21 mouse cellular contexts compared by ENCODE assay signal in genomic region chr12:52445731-52446130, GRCm38 (mm10). TPM values are rescaled to one million over a fixed set of nuclear protein-coding genes. Genes with fewer than 3 reads are reported as not detected.
DNase-seq lines count a peak whose midpoint lies in the region; ATAC-seq and TF ChIP-seq lines count a peak whose summit lies in the region.
"Had no signal": no experiment of that assay in that cellular context is flagged by ENCODE, and none has a peak within 500 bp of the region (broad histone marks: within the 10 kb centered on the region; RNA-seq: fewer than 3 reads in every experiment).

No protein-coding gene starts in this region.

- no peak overlapping the region for H3K4me2 ChIP-seq in liver, embryonic 12.5 days
- no peak overlapping the region for H3K4me2 ChIP-seq in liver, embryonic 11.5 days
- no peak overlapping the region for H3K4me2 ChIP-seq in kidney, embryonic 15.5 days
- H3K4me2 ChIP-seq in liver, embryonic 15.5 days = no peak overlapping the region
- no peak overlapping the region for H3K4me2 ChIP-seq in midbrain, postnatal 0 days (ENCODE audit: low read depth, low read length, poor library complexity, severe bottlenecking)
- no peak overlapping the region for H3K4me2 ChIP-seq in forebrain, embryonic 13.5 days
- H3K4me2 ChIP-seq: heart, embryonic 15.5 days; midbrain, embryonic 12.5 days had no signal

- no peaks in the 10 kb centered on the region for H3K27me3 ChIP-seq in liver, embryonic 12.5 days (replicated peaks)
- no peaks in the 10 kb centered on the region for H3K27me3 ChIP-seq in liver, embryonic 11.5 days (replicated peaks; ENCODE audit: control insufficient read depth, insufficient read depth, low read length)
- no peaks in the 10 kb centered on the region for H3K27me3 ChIP-seq in kidney, embryonic 15.5 days
- H3K27me3 ChIP-seq in liver, embryonic 15.5 days = no peaks in the 10 kb centered on the region
- H3K27me3 ChIP-seq in midbrain, postnatal 0 days (ENCODE audit: insufficient read depth, low read length) = no peaks in the 10 kb centered on the region
- no peaks in the 10 kb centered on the region for H3K27me3 ChIP-seq in forebrain, embryonic 13.5 days
- H3K27me3 ChIP-seq: heart, embryonic 15.5 days; midbrain, embryonic 12.5 days had no signal

- 46% methylated on average over 2 of the region's 2 CpGs for WGBS in liver, embryonic 12.5 days (ENCODE audit: insufficient replicate concordance)
- 48% methylated on average over 2 of the region's 2 CpGs for WGBS in liver, embryonic 11.5 days
- WGBS in kidney, embryonic 15.5 days = 45% methylated on average over 2 of the region's 2 CpGs
- WGBS in liver, embryonic 15.5 days (ENCODE audit: insufficient replicate concordance) = 28% methylated on average over 2 of the region's 2 CpGs
- 54% methylated on average over 2 of the region's 2 CpGs for whole genome bisulfite sequencing in midbrain, postnatal 0 days
- 44% methylated on average over 2 of the region's 2 CpGs for WGBS in forebrain, embryonic 13.5 days

- no peaks in the 10 kb centered on the region for H3K36me3 ChIP-seq in liver, embryonic 12.5 days
- H3K36me3 ChIP-seq in liver, embryonic 11.5 days (ENCODE audit: control insufficient read depth, insufficient read depth, low read length) = no peaks in the 10 kb centered on the region
- H3K36me3 ChIP-seq in kidney, embryonic 15.5 days = no peaks in the 10 kb centered on the region
- no peaks in the 10 kb centered on the region for H3K36me3 ChIP-seq in liver, embryonic 15.5 days (replicated peaks)
- H3K36me3 ChIP-seq in midbrain, postnatal 0 days (ENCODE audit: insufficient read depth, low read length) = no peaks in the 10 kb centered on the region
- no peaks in the 10 kb centered on the region for H3K36me3 ChIP-seq in forebrain, embryonic 13.5 days (ENCODE audit: poor library complexity, severe bottlenecking)
- H3K36me3 ChIP-seq: embryonic facial prominence, embryonic 10.5 days; heart, embryonic 15.5 days; hindbrain, embryonic 10.5 days; midbrain, embryonic 12.5 days had no signal

- ATAC-seq in liver, embryonic 12.5 days = no peak
- ATAC-seq in liver, embryonic 11.5 days (replicated peaks; ENCODE audit: low FRiP score) = no peak
- ATAC-seq in kidney, embryonic 15.5 days (replicated peaks; ENCODE audit: low FRiP score) = no peak
- ATAC-seq in liver, embryonic 15.5 days (ENCODE audit: insufficient read depth) = 0 out of 2 replicates have a peak, but pooled peaks have one; percentile 31
- no peak for ATAC-seq in midbrain, postnatal 0 days (ENCODE audit: low FRiP score)
- no peak for ATAC-seq in forebrain, embryonic 13.5 days

- no peaks in the 10 kb centered on the region; the same call in 1 of the 2 replicates for H3K4me1 ChIP-seq in liver, embryonic 12.5 days
- no peaks in the 10 kb centered on the region for H3K4me1 ChIP-seq in liver, embryonic 11.5 days (replicated peaks; ENCODE audit: control insufficient read depth, insufficient read depth, low read length)
- peaks cover 15% of the 10 kb centered on the region for H3K4me1 ChIP-seq in kidney, embryonic 15.5 days
- peaks cover 2% of the 10 kb centered on the region; the same call in 1 of the 2 replicates for H3K4me1 ChIP-seq in liver, embryonic 15.5 days (replicated peaks)
- no peaks in the 10 kb centered on the region; the same call in 1 of the 2 replicates for H3K4me1 ChIP-seq in midbrain, postnatal 0 days (ENCODE audit: insufficient read depth, low read length)
- H3K4me1 ChIP-seq in forebrain, embryonic 13.5 days = peaks cover 6% of the 10 kb centered on the region
- H3K4me1 ChIP-seq: hindbrain, embryonic 10.5 days had no signal

- 0 out of 2 replicates have a peak overlapping the region, but pooled peaks have one; percentile 30 for H3K27ac ChIP-seq in liver, embryonic 12.5 days
- H3K27ac ChIP-seq in liver, embryonic 11.5 days (ENCODE audit: low read depth, low read length) = no peak overlapping the region
- H3K27ac ChIP-seq in kidney, embryonic 15.5 days = peak overlapping the region; percentile 77
- peak overlapping the region; percentile 77 for H3K27ac ChIP-seq in liver, embryonic 15.5 days (replicated peaks)
- no peak overlapping the region for H3K27ac ChIP-seq in midbrain, postnatal 0 days (ENCODE audit: low read depth, low read length)
- H3K27ac ChIP-seq in forebrain, embryonic 13.5 days = no peak overlapping the region
- H3K27ac ChIP-seq: embryonic facial prominence, embryonic 10.5 days; gastrocnemius, adult 2 months; heart, embryonic 15.5 days; hindbrain, embryonic 10.5 days; liver, embryonic 14.5 days; macrophage; midbrain, embryonic 12.5 days had no signal

- H3K9ac ChIP-seq in liver, embryonic 12.5 days = no peak overlapping the region
- no peak overlapping the region for H3K9ac ChIP-seq in liver, embryonic 11.5 days (ENCODE audit: low read depth, low read length)
- no peak overlapping the region for H3K9ac ChIP-seq in kidney, embryonic 15.5 days
- H3K9ac ChIP-seq in liver, embryonic 15.5 days = no peak overlapping the region
- H3K9ac ChIP-seq in midbrain, postnatal 0 days (replicated peaks; ENCODE audit: low read length, poor library complexity, severe bottlenecking) = no peak overlapping the region
- no peak overlapping the region for H3K9ac ChIP-seq in forebrain, embryonic 13.5 days
- H3K9ac ChIP-seq: heart, embryonic 15.5 days; liver, embryonic 14.5 days; midbrain, embryonic 12.5 days had no signal

- H3K4me3 ChIP-seq in liver, embryonic 12.5 days = no peak overlapping the region
- no peak overlapping the region for H3K4me3 ChIP-seq in liver, embryonic 11.5 days (ENCODE audit: low read depth, low read length)
- no peak overlapping the region for H3K4me3 ChIP-seq in kidney, embryonic 15.5 days (replicated peaks)
- H3K4me3 ChIP-seq in liver, embryonic 15.5 days (replicated peaks) = no peak overlapping the region
- no peak overlapping the region for H3K4me3 ChIP-seq in midbrain, postnatal 0 days (ENCODE audit: low read depth, low read length)
- H3K4me3 ChIP-seq in forebrain, embryonic 13.5 days = no peak overlapping the region
- H3K4me3 ChIP-seq: embryonic facial prominence, embryonic 10.5 days; erythroblast, embryonic 14.5 days; gastrocnemius, adult 2 months; heart, embryonic 15.5 days; hindbrain, embryonic 10.5 days; midbrain, embryonic 12.5 days had no signal

- intact Hi-C loops in left cerebral cortex, postnatal 14 days (cut with DNase I) = no loop called here

- DNase-seq in liver, embryonic 11.5 days (ENCODE audit: low spot score) = no peak
- no peak for DNase-seq in left cerebral cortex, postnatal 14 days (ENCODE audit: low spot score in 2 of 2)
- DNase-seq in midbrain, postnatal 0 days (ENCODE audit: low spot score) = no peak
- DNase-seq: adrenal gland, postnatal 25 days; cerebellum, adult 18-20 months; gastrocnemius, adult 2 months; heart, adult 18-20 months; retina, postnatal 1 day; right cerebral cortex, postnatal 4 days; thymus, adult 2 months had no signal

- no peak for TF ChIP-seq CTCF in midbrain, postnatal 0 days (IDR thresholded peaks at IDR 0.05)

- no peaks in the 10 kb centered on the region for H3K9me3 ChIP-seq in liver, embryonic 12.5 days (replicated peaks)
- H3K9me3 ChIP-seq in liver, embryonic 11.5 days (ENCODE audit: control insufficient read depth, low read length) = no peaks in the 10 kb centered on the region
- no peaks in the 10 kb centered on the region for H3K9me3 ChIP-seq in kidney, embryonic 15.5 days (replicated peaks)
- H3K9me3 ChIP-seq in liver, embryonic 15.5 days (replicated peaks) = no peaks in the 10 kb centered on the region
- H3K9me3 ChIP-seq in midbrain, postnatal 0 days (ENCODE audit: low read length) = no peaks in the 10 kb centered on the region
- no peaks in the 10 kb centered on the region for H3K9me3 ChIP-seq in forebrain, embryonic 13.5 days (replicated peaks)
- H3K9me3 ChIP-seq: embryonic facial prominence, embryonic 10.5 days; heart, embryonic 15.5 days; hindbrain, embryonic 10.5 days; midbrain, embryonic 12.5 days had no signal

RNA-seq across cellular contexts. Expression of gene Arhgap5, which starts 58.0 kb away (rescaled TPM):
- 13.7 and 14.4 TPM in 2 replicates for polyA plus RNA-seq in liver, embryonic 12.5 days (2016; fragmentation: Nextera tagmentation; extraction: Ambion mirVana)
- 28.6 and 29.7 TPM in 2 replicates for polyA plus RNA-seq in liver, embryonic 11.5 days (2014; fragmentation: Nextera tagmentation; extraction: Ambion mirVana)
- polyA plus RNA-seq in kidney, embryonic 15.5 days (2015; fragmentation: Nextera tagmentation; extraction: Ambion mirVana) = 40.2 and 45.8 TPM in 2 replicates
- polyA plus RNA-seq in liver, embryonic 15.5 days (2015; fragmentation: Nextera tagmentation; extraction: Ambion mirVana) = 7.9 and 9.2 TPM in 2 replicates
- 100 to 1,000 TPM; 121 to 124 TPM for total RNA-seq in left cerebral cortex, postnatal 14 days (2021)
- total RNA-seq in midbrain, postnatal 0 days (2014; rRNA removed) = 74.0 and 87.7 TPM in 2 replicates
- polyA plus RNA-seq in midbrain, postnatal 0 days (2015; fragmentation: Nextera tagmentation; extraction: Ambion mirVana) = 28.6 and 34.6 TPM in 2 replicates
- polyA plus RNA-seq in forebrain, embryonic 13.5 days (2015; fragmentation: Nextera tagmentation; extraction: Ambion mirVana) = 45.9 and 46.7 TPM in 2 replicates

Comparison
In these comparisons a context has a peak if more than half of its experiments do, and no peak if none do; other contexts are left out.
1. H3K27ac ChIP-seq: peak in liver, embryonic 12.5 days (single experiment), kidney, embryonic 15.5 days (single experiment) and liver, embryonic 15.5 days (single experiment); none in liver, embryonic 11.5 days (single experiment), midbrain, postnatal 0 days (single experiment) and forebrain, embryonic 13.5 days (single experiment).